Mouse (Mus musculus) bone marrow macrophage, adult 2 months (primary cell): Measurements from ENCODE around the gene Tbc1d9.

Experiments
- CTCF ChIP-seq: IDR thresholded peaks from 2 replicates; pipeline ENCODE4 v1.5.1; 2012; ENCODE audit warnings: low read depth, mild to moderate bottlenecking, low read length, moderate library complexity
- POLR2A ChIP-seq: IDR thresholded peaks from 2 replicates; pipeline ENCODE4 v1.6.1; 2012; ENCODE audit warnings: mild to moderate bottlenecking, low read depth, low read length, borderline replicate concordance

GRCm38 (mm10) chr8:83315691-83316090 is 150.5 kb downstream of the Tbc1d9 start:
- TF ChIP-seq CTCF (no peak), POLR2A (no peak)
